Mouse (Mus musculus) limb, embryonic 14.5 days (tissue): ENCODE results near the gene Timp4. TPM values are rescaled to one million over a fixed set of nuclear protein-coding genes. Genes with fewer than 3 reads are reported as not detected.

Source experiments
- ATAC-seq: fragments of 200-750 bp; cut with Nextera tagmentation; 2 replicates; pipeline ENCODE4 v1.8.0; 2017; ENCODE audit warnings: low read depth, moderate number of reproducible peaks, moderate TSS enrichment; ENCODE audit not compliant: low FRiP score
- DNase-seq: peaks from one replicate; pipeline ENCODE4 v3.0.0-alpha.2; 2015; ENCODE audit warnings: low spot score
- H3K27ac ChIP-seq: fragments of 300-500 bp; sonication (generic); replicated peaks from 2 replicates; pipeline ENCODE4 v1.5.1; 2014; ENCODE audit warnings: low read depth, mild to moderate bottlenecking, low read length, moderate library complexity, mixed read lengths
- H3K27me3 ChIP-seq: fragments of 300-500 bp; sonication (generic); 2 replicates; pipeline ENCODE4 v1.6.1; 2014; ENCODE audit warnings: low read length, mixed read lengths; ENCODE audit not compliant: control insufficient read depth, insufficient read depth
- H3K36me3 ChIP-seq: fragments of 300-500 bp; sonication (generic); 2 replicates; pipeline ENCODE4 v1.6.1; 2014; ENCODE audit warnings: mild to moderate bottlenecking, low read length, moderate library complexity, mixed read lengths; ENCODE audit not compliant: control insufficient read depth, insufficient read depth
- H3K4me1 ChIP-seq: fragments of 300-500 bp; sonication (generic); 2 replicates; pipeline ENCODE4 v1.6.1; 2014; ENCODE audit warnings: antibody characterized with exemption, low read length, mixed read lengths; ENCODE audit not compliant: control insufficient read depth, insufficient read depth
- H3K4me2 ChIP-seq: fragments of 300-500 bp; sonication (generic); replicated peaks from 2 replicates; pipeline ENCODE4 v1.6.1; 2014; ENCODE audit warnings: low read depth, mild to moderate bottlenecking, low read length, moderate library complexity; ENCODE audit not compliant: severe bottlenecking
- H3K4me3 ChIP-seq: fragments of 300-500 bp; sonication (generic); replicated peaks from 2 replicates; pipeline ENCODE4 v1.5.1; 2014; ENCODE audit warnings: low read length
- H3K9ac ChIP-seq: fragments of 300-500 bp; sonication (generic); 2 replicates; pipeline ENCODE4 v1.6.1; 2014; ENCODE audit warnings: mild to moderate bottlenecking, low read depth, low read length, moderate library complexity; ENCODE audit not compliant: severe bottlenecking
- H3K9me3 ChIP-seq: fragments of 300-500 bp; sonication (generic); 2 replicates; pipeline ENCODE4 v1.6.1; 2016; ENCODE audit warnings: low read length; ENCODE audit not compliant: control insufficient read depth
- POLR2A ChIP-seq: fragments of 200-500 bp; IDR thresholded peaks from 2 replicates; pipeline ENCODE4 v1.8.0; 2012; ENCODE audit warnings: inconsistent platforms, mild to moderate bottlenecking, moderate library complexity, borderline replicate concordance; ENCODE audit not compliant: insufficient read depth, insufficient read length; ENCODE audit errors: extremely low read depth
- WGBS: fragments of 180-500 bp; shearing (Covaris S2); extraction: QIAGEN DNeasy Blood & Tissue Kit; methylation state at CpG from one replicate; pipeline ENCODE4 v1.1.7; 2014; 5-methylcytosine and 5-hydroxymethylcytosine counted together
- polyA plus RNA-seq, 2 experiments: library from polyadenylated mRNA; depleted of rRNA in 1 of 2; stranded (reverse) in 1 of 2; unstranded in 1 of 2; fragments of >200 nt; fragmentation: Nextera tagmentation in 1 of 2; extraction: Ambion mirVana in 1 of 2; gene quantifications; 2 replicates each; pipeline versions ENCODE4 v1.2.1 to v1.2.3; 2012 to 2014

Timp4 gene
- polyA plus RNA-seq, 2 experiments = 0.28 to 0.49 TPM

- H3K9me3 ChIP-seq = no peaks in the 10 kb centered on the region
- no peak overlapping the region for H3K27ac ChIP-seq
- H3K27me3 ChIP-seq = no peaks in the 10 kb centered on the region
- no peaks in the 10 kb centered on the region for H3K4me1 ChIP-seq
- WGBS = 82% methylated on average over 3 of the region's 3 CpGs
- H3K9ac ChIP-seq = no peak overlapping the region
- DNase-seq (no peak), ATAC-seq (no peak)
- no peak for TF ChIP-seq POLR2A
- no peak overlapping the region for H3K4me3 ChIP-seq
- no peak overlapping the region for H3K4me2 ChIP-seq
- no peaks in the 10 kb centered on the region for H3K36me3 ChIP-seq
Observed at GRCm38 (mm10) chr6:115260507-115260906, 8.5 kb upstream of the Timp4 start.

GRCm38 (mm10) chr6:115255171-115255570 is 3.2 kb upstream of the Timp4 start:
- no peak for DNase-seq
- Histone ChIP-seq H3K27me3 (no peaks in the 10 kb centered on the region), H3K9ac (no peak overlapping the region), H3K4me2 (no peak overlapping the region), H3K4me1 (peaks cover 7% of the 10 kb centered on the region), H3K36me3 (no peaks in the 10 kb centered on the region), H3K9me3 (no peaks in the 10 kb centered on the region), H3K4me3 (no peak overlapping the region), H3K27ac (no peak overlapping the region)
- WGBS = 83% methylated on average over 3 of the region's 3 CpGs
- no peak for ATAC-seq
- TF ChIP-seq POLR2A = no peak

GRCm38 (mm10) chr6:115251531-115251985 is 447 bp downstream of the Timp4 start:
- TF ChIP-seq POLR2A = no peak
- WGBS = 4% methylated on average over 13 of the region's 13 CpGs
- peaks cover 7% of the 10 kb centered on the region for H3K4me1 ChIP-seq
- H3K4me3 ChIP-seq = peak overlapping the region; percentile 21
- peak overlapping the region; percentile 53 for H3K4me2 ChIP-seq
- H3K27me3 ChIP-seq = no peaks in the 10 kb centered on the region
- no peak; the same call in 1 of the 2 replicates for ATAC-seq
- peak overlapping the region; percentile 25; the same call in 1 of the 2 replicates for H3K9ac ChIP-seq
- H3K27ac ChIP-seq = no peak overlapping the region
- no peaks in the 10 kb centered on the region for H3K36me3 ChIP-seq
- DNase-seq = no peak
- no peaks in the 10 kb centered on the region for H3K9me3 ChIP-seq

- Histone ChIP-seq H3K9ac (no peak overlapping the region), H3K4me1 (no peaks in the 10 kb centered on the region), H3K9me3 (no peaks in the 10 kb centered on the region), H3K27ac (no peak overlapping the region), H3K4me2 (no peak overlapping the region), H3K27me3 (no peaks in the 10 kb centered on the region), H3K36me3 (no peaks in the 10 kb centered on the region), H3K4me3 (no peak overlapping the region)
- no peak for ATAC-seq
- 84% methylated on average over 3 of the region's 3 CpGs for WGBS
- DNase-seq = no peak
- TF ChIP-seq POLR2A = no peak
Observed at GRCm38 (mm10) chr6:115245500-115246058, 6.4 kb downstream of the Timp4 start.

GRCm38 (mm10) chr6:115244222-115244621 is 7.8 kb downstream of the Timp4 start:
- TF ChIP-seq POLR2A = no peak
- Histone ChIP-seq H3K27me3 (no peaks in the 10 kb centered on the region), H3K9me3 (no peaks in the 10 kb centered on the region), H3K4me3 (no peak overlapping the region), H3K27ac (no peak overlapping the region), H3K4me1 (no peaks in the 10 kb centered on the region), H3K4me2 (no peak overlapping the region), H3K36me3 (no peaks in the 10 kb centered on the region), H3K9ac (no peak overlapping the region)
- DNase-seq = no peak
- WGBS = 68% methylated on average over 2 of the region's 2 CpGs
- no peak for ATAC-seq

- 86% methylated on average over 3 of the region's 3 CpGs for WGBS
- Histone ChIP-seq H3K4me2 (no peak overlapping the region), H3K36me3 (no peaks in the 10 kb centered on the region), H3K9me3 (no peaks in the 10 kb centered on the region), H3K27ac (no peak overlapping the region), H3K9ac (no peak overlapping the region), H3K27me3 (no peaks in the 10 kb centered on the region), H3K4me3 (no peak overlapping the region), H3K4me1 (no peaks in the 10 kb centered on the region)
- no peak for TF ChIP-seq POLR2A
- ATAC-seq (no peak), DNase-seq (no peak)
Observed at GRCm38 (mm10) chr6:115241939-115242338, 10.1 kb downstream of the Timp4 start.
